Comparison of ENCODE assay signal across 15 mouse cellular contexts in the genomic region with DNA sequence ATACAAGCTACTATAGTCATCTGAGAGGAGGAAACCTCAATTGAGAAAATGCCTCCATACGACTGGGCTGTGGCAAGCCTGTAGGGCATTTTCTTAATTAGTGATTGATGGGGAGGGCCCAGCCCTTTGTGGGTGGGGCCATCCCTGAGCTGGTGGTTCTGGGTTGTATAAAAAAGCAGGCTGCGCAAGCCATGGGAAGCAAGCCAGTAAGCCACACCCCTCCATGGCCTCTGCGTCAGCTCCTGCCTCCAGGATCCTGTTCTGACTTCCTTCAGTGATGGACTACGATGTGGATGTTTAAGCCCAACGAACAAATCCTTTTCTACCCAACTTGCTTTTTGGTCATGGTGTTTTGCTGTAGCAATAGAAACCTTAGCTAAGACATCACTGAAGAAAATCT. TPM values are rescaled to one million over a fixed set of nuclear protein-coding genes. Genes with fewer than 3 reads are reported as not detected.
A peak's percentile ranks its signal among the peaks of the same experiment; 100 is the strongest.
DNase-seq lines count a peak whose midpoint lies in the region; TF ChIP-seq lines count a peak whose summit lies in the region.
"Had no signal": no experiment of that assay in that cellular context is flagged by ENCODE, and none has a peak within 500 bp of the region (broad histone marks: within the 10 kb centered on the region; RNA-seq: fewer than 3 reads in every experiment).

No protein-coding gene starts in this region.

- no peak overlapping the region for H3K4me3 ChIP-seq in gastrocnemius, adult 2 months
- H3K4me3 ChIP-seq: embryonic facial prominence, embryonic 15.5 days; forebrain, embryonic 13.5 days; hindbrain, embryonic 15.5 days; layer of hippocampus, adult 2 months; neural tube, embryonic 15.5 days had no signal

- H3K27ac ChIP-seq in gastrocnemius, adult 2 months, result peak overlapping the region; percentile 58
- H3K27ac ChIP-seq: embryonic facial prominence, embryonic 15.5 days; forebrain, embryonic 13.5 days; hindbrain, embryonic 15.5 days; layer of hippocampus, adult 2 months; neural tube, embryonic 15.5 days had no signal

- no peak for TF ChIP-seq CTCF in gastrocnemius, adult 2 months (IDR thresholded peaks at IDR 0.05)

- DNase-seq in heart, adult 8-10 months (ENCODE audit: low spot score), result peak; percentile 71
- DNase-seq in heart, postnatal 4 days, result no peak
- DNase-seq in 3T3-L1 (ENCODE audit: low read depth, low spot score), result peak; percentile 19
- peak; percentile 76 for DNase-seq in gastrocnemius, adult 2 months
- DNase-seq in kidney, postnatal 36 days, result peak; percentile 64 to 65
- DNase-seq in spleen, adult 18-20 months, result no peak
- no peak for DNase-seq in thymus, adult 18-20 months
- no peak for DNase-seq in embryo, embryonic 10 days (ENCODE audit: low spot score)
- DNase-seq: adrenal gland, adult 8-10 months had no signal

- intact Hi-C loops in gastrocnemius, adult 2 months (cut with DNase I), result no loop called here

RNA-seq across cellular contexts. Expression of gene Wnt7b, which starts 21.1 kb away (rescaled TPM):
- total RNA-seq in heart, adult 8-10 months (2022), result under 1 TPM in 3 of 4 experiments, not detected in 1; 0.06 to 0.19 (median 0.14) TPM
- under 1 TPM; 0.21 to 0.27 TPM for total RNA-seq in heart, postnatal 4 days (2021)
- total RNA-seq in gastrocnemius, adult 2 months (2021), result not detected
- total RNA-seq: common myeloid progenitor, adult 5-6 weeks had no signal

Comparison
In these comparisons a context has a peak if more than half of its experiments do, and no peak if none do; other contexts are left out.
1. DNase-seq: peak in heart, adult 8-10 months (single experiment), 3T3-L1 (single experiment), gastrocnemius, adult 2 months (single experiment) and kidney, postnatal 36 days (2 of 2); none in heart, postnatal 4 days (single experiment), spleen, adult 18-20 months (0 of 2), thymus, adult 18-20 months (0 of 2) and embryo, embryonic 10 days (single experiment).